Mouse (Mus musculus) cerebellum, adult 2 months (tissue): ENCODE measurements around the gene Fam78b. TPM values are rescaled to one million over a fixed set of nuclear protein-coding genes. Genes with fewer than 3 reads are reported as not detected.

ENCODE experiments used
- DNase-seq, 2 experiments: peaks; one replicate each; pipeline ENCODE4 v3.0.0; 2021
- H3K27ac ChIP-seq: fragments of 200-500 bp; 2 replicates; pipeline ENCODE4 v1.5.1; 2012; ENCODE audit warnings: low read length, control low read depth, inconsistent platforms; ENCODE audit not compliant: insufficient read depth
- H3K27me3 ChIP-seq: fragments of 200-500 bp; 2 replicates; pipeline ENCODE4 v1.6.1; 2012; ENCODE audit warnings: inconsistent platforms, mild to moderate bottlenecking, low read length, moderate library complexity; ENCODE audit not compliant: control insufficient read depth, insufficient read depth
- H3K4me1 ChIP-seq: fragments of 200-500 bp; 2 replicates; pipeline ENCODE4 v1.6.1; 2011; ENCODE audit warnings: low read length; ENCODE audit not compliant: control insufficient read depth, insufficient read depth
- H3K4me3 ChIP-seq: fragments of 200-500 bp; replicated peaks from 2 replicates; pipeline ENCODE3; 2011; ENCODE audit warnings: mild to moderate bottlenecking, low read depth, low read length, control low read depth; ENCODE audit not compliant: insufficient read depth
- CTCF ChIP-seq: fragments of 200-500 bp; IDR thresholded peaks from 2 replicates; pipeline ENCODE4 v1.5.1; 2011; ENCODE audit warnings: low read depth, mild to moderate bottlenecking, control low read depth, low read length, moderate library complexity, borderline replicate concordance; ENCODE audit not compliant: insufficient read depth
- POLR2A ChIP-seq: fragments of 200-500 bp; IDR thresholded peaks from 2 replicates; pipeline ENCODE4 v1.6.1; 2011; ENCODE audit warnings: low read length, control low read depth, borderline replicate concordance; ENCODE audit not compliant: insufficient read depth
- WGBS: fragments of 180-500 bp; shearing (Covaris S2); methylation state at CpG from one replicate; pipeline ENCODE4 v1.1.7; 2018; 5-methylcytosine and 5-hydroxymethylcytosine counted together
- polyA plus RNA-seq: library from polyadenylated mRNA; depleted of rRNA; stranded (reverse); fragments of >200 nt; gene quantifications from 2 replicates; pipeline ENCODE4 v1.2.3, GENCODE M21; 2012

The Fam78b gene
- polyA plus RNA-seq, 1 experiment: 27.5 TPM

DNA sequence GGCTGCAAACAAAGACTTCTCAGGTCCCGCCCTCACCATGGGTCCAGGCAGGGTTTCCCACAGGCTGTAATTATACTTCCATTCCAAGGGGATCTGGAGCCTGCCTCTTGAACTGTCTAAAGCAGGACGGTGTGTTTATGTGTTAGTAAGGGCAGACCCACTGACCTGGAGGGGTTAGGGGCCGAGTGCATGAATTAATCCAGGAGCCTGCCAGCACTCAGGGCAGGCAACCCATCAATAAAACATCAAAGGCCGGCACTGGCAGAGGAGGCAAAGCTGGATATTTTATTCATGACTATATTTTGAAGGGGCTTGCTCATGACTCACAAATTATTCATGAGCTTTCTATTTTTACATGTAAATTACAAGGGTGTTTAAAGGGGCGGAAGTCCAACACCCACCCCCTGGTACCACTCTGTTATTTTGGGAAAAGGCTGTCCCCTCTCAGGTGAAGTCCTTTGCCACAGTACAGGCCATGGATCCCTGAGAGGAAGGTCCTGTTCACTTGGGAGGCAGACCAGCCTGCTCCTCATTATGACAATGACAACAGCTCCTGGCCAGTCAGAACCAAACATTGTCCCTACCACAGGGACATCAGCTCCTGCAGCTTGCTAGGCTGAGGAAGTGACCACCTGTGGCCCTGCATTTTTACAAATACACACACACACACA lies 103.9 kb downstream of the Fam78b start:
- DNase-seq: no peak
- H3K4me3 ChIP-seq: no peak overlapping the region
- TF ChIP-seq POLR2A (no peak), CTCF (no peak)
- no peak overlapping the region for H3K27ac ChIP-seq
- H3K27me3 ChIP-seq: no peaks in the 10 kb centered on the region
- 84% methylated on average over 5 of the region's 5 CpGs for WGBS
- no peaks in the 10 kb centered on the region for H3K4me1 ChIP-seq

DNA sequence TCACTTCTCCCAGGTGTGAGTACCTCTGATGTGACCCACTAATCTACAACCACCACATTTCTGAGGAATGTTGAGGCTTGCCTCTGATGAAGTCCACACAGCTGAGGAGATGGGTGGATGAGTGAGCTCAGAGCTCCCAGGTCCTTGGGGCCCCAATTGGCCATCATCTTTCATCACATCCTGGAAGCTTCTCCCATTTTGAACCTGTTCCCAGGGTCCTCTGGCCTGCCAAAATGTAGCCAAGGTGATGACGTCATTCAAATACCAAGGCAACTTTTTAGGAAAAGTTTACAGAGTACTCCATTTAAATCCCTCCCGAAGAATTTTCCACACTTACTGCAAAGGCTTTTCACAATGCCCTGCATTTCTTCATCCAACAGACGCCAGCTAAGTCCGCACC lies 104.7 kb downstream of the Fam78b start:
- no peaks in the 10 kb centered on the region for H3K4me1 ChIP-seq
- H3K27me3 ChIP-seq: no peaks in the 10 kb centered on the region
- H3K4me3 ChIP-seq: no peak overlapping the region
- WGBS: 83% methylated on average over 4 of the region's 4 CpGs
- no peak overlapping the region for H3K27ac ChIP-seq
- no peak for TF ChIP-seq CTCF
- no peak for TF ChIP-seq POLR2A
- DNase-seq: no peak

DNA sequence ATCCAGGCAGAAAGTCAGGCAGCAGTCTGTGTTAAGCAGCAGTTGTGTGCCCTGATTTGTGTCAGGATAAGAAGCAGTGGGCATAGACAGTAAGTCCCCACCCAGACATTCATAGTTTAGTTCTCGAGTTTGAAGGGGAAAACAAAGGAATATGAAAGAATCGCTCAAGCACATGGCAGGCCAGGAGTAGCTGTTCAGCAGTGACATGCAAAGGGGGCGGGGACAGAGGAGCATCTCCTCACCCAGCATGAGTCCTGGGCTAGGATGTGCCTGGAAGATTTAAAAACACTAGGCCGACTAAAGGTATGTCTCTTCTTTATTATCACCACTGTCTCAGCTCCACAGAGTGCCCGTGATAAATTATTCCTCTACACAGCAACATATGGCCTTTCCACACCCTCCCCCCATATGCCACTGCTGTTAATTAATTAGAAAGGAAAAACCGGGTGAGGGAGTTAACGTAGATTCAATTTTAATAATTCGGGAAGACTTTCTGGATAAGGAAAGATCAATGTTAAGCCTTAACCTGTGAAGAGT lies 107.8 kb downstream of the Fam78b start:
- DNase-seq: no peak
- no peak overlapping the region for H3K27ac ChIP-seq
- TF ChIP-seq POLR2A (no peak), CTCF (no peak)
- no peaks in the 10 kb centered on the region for H3K27me3 ChIP-seq
- H3K4me3 ChIP-seq: no peak overlapping the region
- WGBS: 58% methylated on average over 8 of the region's 8 CpGs
- no peaks in the 10 kb centered on the region; the same call in 1 of the 2 replicates for H3K4me1 ChIP-seq

DNA sequence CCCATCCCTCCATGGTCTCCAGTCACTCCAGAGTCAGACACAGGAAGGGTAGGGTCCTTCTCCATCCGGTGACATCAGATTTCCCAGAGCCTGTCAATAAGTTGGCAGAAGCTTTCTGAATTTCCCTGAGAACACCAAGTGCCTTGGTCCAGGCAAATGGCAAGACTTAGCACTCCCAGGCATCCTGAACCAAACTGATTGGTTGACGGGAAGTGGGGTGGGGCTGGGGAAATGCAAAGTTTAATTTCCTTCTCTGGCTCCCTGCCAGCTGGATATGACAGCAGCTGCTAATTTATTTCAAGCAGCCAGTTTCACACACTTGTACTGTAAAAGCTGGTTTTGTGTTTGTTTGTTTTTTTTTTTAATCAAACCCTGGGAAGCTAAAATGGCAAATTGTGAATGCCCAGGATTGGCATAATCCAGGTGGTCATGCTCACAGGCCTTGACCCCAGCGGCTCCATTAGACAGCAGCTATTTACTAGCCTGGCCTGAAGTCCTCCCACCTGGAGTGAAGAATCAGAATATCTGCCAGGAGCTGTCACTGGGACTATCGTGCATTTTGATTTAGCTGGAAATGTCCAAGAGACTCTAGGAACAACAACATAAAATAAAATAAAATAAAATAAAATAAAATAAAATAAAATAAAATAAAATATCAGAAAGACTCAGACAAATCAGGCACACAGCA lies 113.3 kb downstream of the Fam78b start:
- Histone ChIP-seq H3K4me1 (peaks cover 9% of the 10 kb centered on the region), H3K27me3 (no peaks in the 10 kb centered on the region), H3K27ac (no peak overlapping the region), H3K4me3 (no peak overlapping the region)
- DNase-seq: peak in 1 of 2 experiments; percentile 27
- no peak for TF ChIP-seq POLR2A
- no peak for TF ChIP-seq CTCF
- 31% methylated on average over 4 of the region's 4 CpGs for WGBS

DNA sequence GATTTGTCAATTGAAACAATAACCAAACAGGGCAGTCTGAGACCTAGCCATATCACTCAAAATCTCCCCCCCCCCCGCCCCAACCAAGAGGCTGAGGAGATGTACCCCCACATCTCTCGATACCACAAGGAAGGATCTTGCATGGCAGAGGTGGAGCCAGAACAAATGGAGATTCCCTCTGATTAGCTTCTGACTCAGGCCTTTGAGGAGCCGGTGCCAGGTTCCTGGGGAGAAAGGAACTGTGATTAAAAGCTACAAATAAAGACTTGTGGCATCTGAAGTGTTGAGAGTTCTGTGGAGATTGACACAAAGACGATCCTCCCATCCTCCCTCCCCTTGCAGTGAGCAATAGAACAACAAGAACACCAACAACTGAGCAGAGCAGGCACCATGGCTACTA lies 113.9 kb downstream of the Fam78b start:
- no peak overlapping the region for H3K4me3 ChIP-seq

DNA sequence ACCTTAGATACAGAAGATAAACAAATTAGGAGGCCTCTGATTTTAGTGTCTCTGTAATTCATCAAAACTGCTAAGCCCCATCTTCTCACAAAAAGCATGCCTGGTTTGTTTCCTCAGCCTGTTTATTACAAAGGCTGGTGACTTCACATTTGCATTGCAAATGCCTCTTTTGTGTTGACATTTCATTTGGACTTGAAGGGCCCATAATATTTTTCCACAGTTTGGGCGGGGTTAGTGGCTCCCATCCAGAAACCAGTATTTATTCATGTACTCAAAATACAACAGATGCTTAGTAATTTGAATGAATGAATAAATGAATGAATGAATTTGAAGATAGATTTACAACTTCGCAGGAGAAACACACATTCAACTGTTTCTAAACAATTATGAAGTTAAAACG lies 115.5 kb downstream of the Fam78b start:
- Histone ChIP-seq H3K4me1 (peaks cover 9% of the 10 kb centered on the region), H3K27me3 (no peaks in the 10 kb centered on the region), H3K4me3 (no peak overlapping the region), H3K27ac (no peak overlapping the region)
- TF ChIP-seq POLR2A: no peak
- no peak for TF ChIP-seq CTCF
- no peak for DNase-seq
- 82% methylated on average over 3 of the region's 3 CpGs for WGBS

More for the DNA sequence above, 113.9 kb downstream of the Fam78b start:
- 15% methylated on average over 4 of the region's 4 CpGs for WGBS
- TF ChIP-seq CTCF (no peak), POLR2A (no peak)
- Histone ChIP-seq H3K27ac (no peak overlapping the region), H3K4me1 (peaks cover 9% of the 10 kb centered on the region), H3K27me3 (no peaks in the 10 kb centered on the region)
- peak; percentile 38 to 65 for DNase-seq

DNA sequence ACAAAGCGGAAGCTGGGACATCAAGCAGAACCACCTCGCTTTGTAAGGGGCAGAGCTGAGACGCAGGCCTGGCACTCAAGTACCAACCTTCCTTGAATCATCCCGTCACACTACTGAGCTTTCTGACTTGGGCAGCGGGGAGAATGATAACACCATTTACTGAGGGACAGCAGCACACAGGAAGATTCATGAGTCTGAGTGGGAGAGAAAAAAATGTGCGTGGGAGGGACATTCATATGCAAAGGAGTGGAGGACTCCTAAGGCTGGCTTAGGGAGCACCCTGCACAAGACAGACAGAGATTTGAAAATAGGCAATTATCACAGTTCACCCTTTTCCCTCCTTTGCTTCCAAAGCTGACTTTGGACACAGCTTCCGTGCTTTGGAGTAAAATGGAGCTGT lies 117.8 kb downstream of the Fam78b start:
- H3K27ac ChIP-seq: no peak overlapping the region
- 85% methylated on average over 7 of the region's 7 CpGs for WGBS
- no peaks in the 10 kb centered on the region for H3K27me3 ChIP-seq
- no peak for TF ChIP-seq POLR2A
- TF ChIP-seq CTCF: no peak
- no peak for DNase-seq
- no peak overlapping the region for H3K4me3 ChIP-seq
- H3K4me1 ChIP-seq: peaks cover 9% of the 10 kb centered on the region

DNA sequence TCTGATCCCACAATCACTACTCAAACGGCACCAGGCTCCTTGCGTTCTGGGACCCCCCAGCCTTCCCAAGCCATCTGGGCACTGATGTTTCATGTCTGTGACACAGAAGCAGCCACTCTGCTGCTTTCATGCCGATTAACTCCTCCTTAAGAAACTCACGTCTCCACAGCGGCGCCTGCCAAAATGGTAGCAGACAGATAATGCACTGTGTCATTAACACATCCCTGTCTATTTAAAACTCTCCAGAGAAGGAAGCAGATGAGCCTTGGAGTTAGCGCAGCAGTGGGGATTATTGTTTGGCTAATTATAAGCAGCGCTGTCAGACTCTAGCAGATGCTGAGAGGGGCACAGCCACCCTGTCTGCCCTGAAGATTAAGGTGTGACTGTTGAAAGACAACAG lies 118.2 kb downstream of the Fam78b start:
- Histone ChIP-seq H3K27ac (no peak overlapping the region), H3K4me3 (no peak overlapping the region), H3K27me3 (no peaks in the 10 kb centered on the region), H3K4me1 (peaks cover 6% of the 10 kb centered on the region)
- no peak for TF ChIP-seq POLR2A
- no peak for TF ChIP-seq CTCF
- DNase-seq: no peak
- 42% methylated on average over 8 of the region's 8 CpGs for WGBS
